Mouse (Mus musculus): ENCODE measurements at regions not wholly inside any gene's neighbourhood (a gene's known extent, or its start where the extent isn't known, plus 50 kb on each side); places are given as distances from the start of the nearest gene placed in this dataset.
"Not testable (repeated sequence)": the region's sequence is repeated elsewhere in the genome, so short reads cannot be mapped to it uniquely, and the experiment has no call there.

GRCm38 (mm10) chr10:120667678-120668031, 191.4 kb upstream of the Hmga2 start:
- not testable (repeated sequence) for TF ChIP-seq TCF3 (IDR thresholded peaks at IDR 0.05; ENCODE audit: insufficient read length, low read depth); REST (IDR thresholded peaks at IDR 0.05; ENCODE audit: insufficient read depth, insufficient read length); USF1 (IDR thresholded peaks at IDR 0.05; ENCODE audit: low read depth)
